Mouse (Mus musculus) testis, postnatal 14 days (tissue): ENCODE measurements around the gene Rorc.

Experiments
- DNase-seq: peaks from one replicate; pipeline ENCODE4 v3.0.0; 2021; ENCODE audit warnings: low spot score

The Rorc gene

GRCm38 (mm10) chr3:94377028-94377923 is 4.7 kb downstream of the Rorc start:
- DNase-seq = no peak

- DNase-seq = no peak
Measured at GRCm38 (mm10) chr3:94379831-94380510, 7.4 kb downstream of the Rorc start.

DNA sequence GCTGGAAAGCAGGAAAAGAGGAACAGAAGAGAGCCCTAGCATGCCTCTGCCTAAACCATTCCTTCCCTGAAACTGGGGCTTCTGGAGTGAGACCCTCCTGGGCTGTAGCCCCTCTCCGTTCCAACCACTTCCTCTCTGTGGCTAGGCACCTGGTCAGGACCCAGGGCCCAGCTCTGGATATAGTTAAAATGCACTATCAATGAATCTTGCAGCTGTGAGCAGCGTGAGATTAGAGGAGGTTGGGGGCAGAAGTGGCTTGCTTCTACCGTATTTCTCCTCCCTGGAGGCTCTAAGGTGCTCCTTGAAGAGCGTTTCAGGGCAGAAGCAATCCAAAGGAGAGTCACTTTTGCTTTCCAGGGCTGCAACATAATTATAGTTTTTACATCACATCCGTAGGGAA is 9.7 kb downstream of the Rorc start:
- no peak for DNase-seq

GRCm38 (mm10) chr3:94383476-94383875 is 10.9 kb downstream of the Rorc start:
- DNase-seq = no peak

- no peak for DNase-seq
Measured at GRCm38 (mm10) chr3:94386671-94387070, 14.1 kb downstream of the Rorc start.

- DNase-seq = no peak
Measured at GRCm38 (mm10) chr3:94387391-94387790, 14.8 kb downstream of the Rorc start.

GRCm38 (mm10) chr3:94388047-94388446 is 15.5 kb downstream of the Rorc start:
- no peak for DNase-seq

DNA sequence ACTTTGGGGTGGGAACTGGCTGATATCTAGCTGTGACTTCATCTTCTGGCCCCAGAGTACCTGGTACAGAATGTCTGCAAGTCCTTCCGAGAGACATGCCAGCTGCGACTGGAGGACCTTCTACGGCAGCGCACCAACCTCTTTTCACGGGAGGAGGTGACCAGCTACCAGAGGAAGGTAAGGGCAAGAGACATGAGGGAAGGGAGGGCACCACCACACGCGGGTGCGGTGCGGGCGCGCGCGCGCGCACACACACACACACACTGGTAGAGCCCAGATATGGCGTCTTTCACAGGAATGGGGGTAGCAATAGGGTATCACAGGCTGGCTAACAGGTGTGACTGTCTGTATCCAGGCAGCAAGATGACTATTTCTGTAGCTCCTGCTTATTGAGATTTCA is 16.8 kb downstream of the Rorc start:
- no peak for DNase-seq

DNA sequence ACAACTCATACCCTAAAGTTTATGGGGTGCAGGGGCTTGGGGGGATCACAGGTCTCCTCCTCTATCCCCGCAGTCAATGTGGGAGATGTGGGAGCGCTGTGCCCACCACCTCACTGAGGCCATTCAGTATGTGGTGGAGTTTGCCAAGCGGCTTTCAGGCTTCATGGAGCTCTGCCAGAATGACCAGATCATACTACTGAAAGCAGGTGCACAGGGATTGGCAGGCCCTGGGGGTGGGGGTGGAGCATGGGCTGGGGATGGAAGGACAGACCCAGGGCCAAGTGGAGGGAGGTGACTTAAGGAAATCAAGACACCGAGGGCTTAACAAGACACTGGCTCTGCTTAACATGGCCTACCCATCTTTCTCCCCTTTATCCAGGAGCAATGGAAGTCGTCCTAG is 18.4 kb downstream of the Rorc start:
- no peak for DNase-seq

DNA sequence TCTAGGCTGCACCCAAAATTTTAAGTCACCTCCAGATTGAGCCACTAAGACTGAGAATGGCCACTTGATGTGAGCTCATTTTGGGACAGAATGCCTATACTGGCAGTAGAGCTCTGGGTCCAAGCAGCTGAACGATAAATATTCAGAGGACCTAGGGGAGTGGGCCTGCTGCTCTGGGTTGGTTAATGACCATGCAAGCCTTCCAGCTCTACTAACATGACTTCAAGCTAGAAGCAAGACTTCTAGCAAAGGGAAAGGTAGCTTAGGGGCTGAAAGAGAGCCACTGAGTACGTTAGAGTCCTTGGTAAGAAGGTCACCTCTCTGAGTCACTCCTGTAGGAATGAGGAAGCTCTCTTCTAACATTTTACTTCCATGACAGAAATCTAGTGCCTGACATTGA is 19.5 kb downstream of the Rorc start:
- no peak for DNase-seq

DNA sequence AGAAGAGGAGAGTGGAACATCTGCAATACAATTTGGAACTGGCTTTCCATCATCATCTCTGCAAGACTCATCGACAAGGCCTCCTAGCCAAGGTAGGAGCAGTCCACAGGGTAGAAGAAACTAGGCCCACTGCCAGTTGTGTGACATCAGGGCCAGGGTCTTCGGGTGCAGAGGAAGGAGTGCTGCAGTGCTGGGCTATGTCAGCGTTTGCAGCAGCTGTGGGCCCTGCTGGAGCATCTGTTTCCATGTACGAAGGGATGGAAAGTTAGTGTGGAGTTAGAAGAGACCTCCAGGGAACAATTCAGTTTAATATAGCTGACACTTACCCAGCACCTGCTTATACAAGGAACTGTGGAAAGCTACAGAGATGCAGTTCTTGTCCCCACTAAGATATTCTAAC is 20.5 kb downstream of the Rorc start:
- no peak for DNase-seq

DNA sequence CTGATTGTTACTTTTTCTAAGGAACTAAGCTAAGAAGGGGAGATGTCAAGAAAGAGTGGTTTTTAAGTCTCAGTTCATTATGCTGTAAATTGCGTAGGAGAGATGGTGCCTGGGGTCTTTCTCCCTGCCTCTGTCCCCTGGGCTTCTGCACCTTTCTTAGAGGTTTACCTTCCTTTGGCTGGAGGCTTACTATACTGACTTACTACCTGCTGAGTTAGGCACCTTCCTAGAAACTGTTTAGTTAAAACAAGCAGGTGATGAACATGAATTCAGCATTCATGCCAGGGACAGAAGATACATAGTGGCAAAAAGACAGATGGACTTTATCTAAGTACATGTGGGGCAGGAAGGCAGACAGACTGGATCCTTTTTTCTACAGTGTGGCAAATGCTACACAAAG is 23.7 kb downstream of the Rorc start:
- DNase-seq = peak; percentile 36

DNA sequence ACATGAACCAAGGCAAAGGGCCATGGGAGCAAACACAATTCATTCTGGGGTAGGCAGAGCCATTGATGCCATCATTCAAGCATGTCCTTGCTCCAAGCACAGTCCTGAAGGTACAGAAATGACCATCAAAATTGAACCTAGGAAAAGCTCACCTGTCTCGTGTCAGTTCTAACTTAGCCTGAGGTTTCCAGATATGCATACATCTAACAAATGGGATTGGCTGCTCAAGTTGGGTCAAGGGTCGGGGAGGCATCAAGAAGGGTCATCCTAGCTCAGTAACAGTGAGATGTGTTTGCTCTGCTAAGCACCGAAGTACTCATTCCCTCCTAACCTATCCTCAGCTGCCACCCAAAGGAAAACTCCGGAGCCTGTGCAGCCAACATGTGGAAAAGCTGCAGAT is 24.3 kb downstream of the Rorc start:
- no peak for DNase-seq

DNA sequence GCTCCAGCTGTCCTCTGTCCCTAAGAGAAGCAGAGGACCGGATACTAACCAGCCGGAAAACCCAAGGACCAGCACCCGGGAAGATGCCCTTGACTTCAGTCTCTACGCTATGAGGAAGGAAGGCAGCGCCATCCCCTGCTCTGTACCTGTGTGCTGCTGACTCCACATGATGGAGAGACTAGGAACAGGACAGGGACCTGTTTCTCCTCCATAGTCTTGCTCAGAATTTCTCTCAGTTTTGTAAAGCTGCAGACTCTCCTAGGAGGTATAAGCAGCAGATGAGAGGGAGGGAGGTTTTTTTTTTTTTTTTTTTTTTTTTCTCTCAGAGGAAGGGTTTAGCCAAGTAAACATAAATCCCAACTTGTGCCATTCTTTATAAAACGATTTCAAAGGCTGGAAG is 25.6 kb downstream of the Rorc start, which contains the start of gene Lingo4:
Lingo4 (plus strand) TSS at position 301 of the 400 bp plus-strand sequence.
- DNase-seq = no peak

- DNase-seq = no peak
Measured at GRCm38 (mm10) chr3:94398943-94399481, 26.4 kb downstream of the Rorc start.

GRCm38 (mm10) chr3:94399663-94400310 is 27.2 kb downstream of the Rorc start:
- DNase-seq = no peak

DNA sequence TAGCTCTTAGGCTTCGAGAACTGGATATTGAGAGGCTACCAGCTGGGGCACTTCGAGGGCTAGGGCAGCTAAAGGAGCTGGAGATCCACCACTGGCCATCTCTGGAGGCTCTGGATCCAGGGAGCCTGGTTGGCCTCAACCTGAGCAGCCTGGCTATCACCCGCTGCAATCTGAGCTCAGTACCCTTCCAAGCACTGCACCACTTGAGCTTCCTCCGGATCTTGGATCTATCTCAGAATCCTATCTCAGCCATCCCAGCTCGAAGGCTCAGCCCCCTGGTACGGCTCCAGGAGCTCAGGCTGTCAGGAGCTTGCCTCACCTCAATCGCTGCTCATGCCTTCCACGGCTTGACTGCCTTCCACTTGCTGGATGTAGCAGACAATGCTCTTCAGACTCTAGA is 29.9 kb downstream of the Rorc start:
- DNase-seq = no peak

- no peak for DNase-seq
Measured at GRCm38 (mm10) chr3:94404366-94405054, 31.9 kb downstream of the Rorc start.

- no peak for DNase-seq
Measured at GRCm38 (mm10) chr3:94405561-94405960, 33.0 kb downstream of the Rorc start.

DNA sequence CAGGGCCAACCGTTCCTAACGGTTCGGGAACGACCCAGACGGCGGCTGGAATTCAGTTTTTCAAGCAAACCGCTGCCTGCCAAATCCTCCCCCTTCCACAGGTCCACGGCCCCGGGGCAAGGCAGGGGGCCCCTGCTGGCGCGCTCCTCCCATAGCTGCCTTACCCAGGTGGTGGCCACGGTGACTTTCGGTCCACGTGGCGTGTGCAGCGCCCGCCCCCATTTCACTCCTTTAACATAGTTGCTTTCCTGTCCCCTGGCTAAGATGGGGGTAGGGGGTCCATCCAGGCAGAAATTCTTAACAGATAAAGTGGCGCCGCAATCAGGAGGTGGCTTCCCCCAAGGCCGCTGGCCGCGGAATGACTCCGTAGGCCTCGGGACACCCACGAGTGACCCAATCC is 39.9 kb downstream of the Rorc start:
- DNase-seq = no peak

DNA sequence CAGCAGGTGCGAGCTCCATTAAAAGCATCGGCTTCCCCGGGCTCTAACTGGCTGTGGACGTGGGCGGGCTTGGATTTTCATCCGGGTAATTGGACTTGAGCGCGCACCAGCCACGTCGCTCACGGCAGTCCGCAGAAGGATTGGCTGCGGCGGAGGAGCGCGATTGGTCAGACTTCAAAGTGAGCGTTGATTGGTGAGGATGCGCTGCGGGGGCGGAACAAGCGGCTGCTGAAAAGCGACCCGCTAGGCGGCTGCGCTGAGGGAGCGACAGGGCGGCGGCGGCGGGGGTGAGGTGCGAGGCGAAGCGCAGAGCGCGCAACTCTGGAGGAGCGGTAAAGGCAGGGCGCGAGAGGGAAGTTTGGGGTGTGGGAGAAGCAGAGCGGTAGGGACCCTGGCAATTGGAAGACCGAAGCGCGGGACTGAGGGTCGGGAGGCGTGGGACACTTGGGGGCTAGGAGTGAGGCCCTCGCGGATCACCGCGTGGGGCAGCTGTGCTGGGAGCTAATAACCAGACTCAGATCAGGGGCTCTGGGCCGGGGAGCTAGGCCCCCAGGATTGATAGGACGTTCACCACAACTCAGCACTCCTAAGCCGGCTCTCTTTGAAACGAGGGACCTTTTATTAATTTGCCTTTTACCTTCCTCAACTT is 40.6 kb downstream of the Rorc start, which contains the start of gene Tdrkh:
Tdrkh (plus strand) TSS at position 243 of the 649 bp plus-strand sequence.
- DNase-seq = peak; percentile 98
